Mouse (Mus musculus) liver, adult 2 months (tissue): ENCODE measurements around the gene Fbxo27. TPM values are rescaled to one million over a fixed set of nuclear protein-coding genes. Genes with fewer than 3 reads are reported as not detected.
A peak's percentile ranks its signal among the peaks of the same experiment; 100 is the strongest.

Experiments
- DNase-seq: peaks from one replicate; pipeline ENCODE4 v3.0.0-alpha.2; 2011; ENCODE audit warnings: low read depth, low spot score; ENCODE audit errors: extremely low read depth
- H3K27ac ChIP-seq: fragments of 200-500 bp; replicated peaks from 2 replicates; pipeline ENCODE4 v1.5.1; 2012; ENCODE audit warnings: low read depth, mild to moderate bottlenecking, control low read depth, inconsistent platforms, low read length; ENCODE audit not compliant: insufficient read depth
- H3K27me3 ChIP-seq: fragments of 200-500 bp; 2 replicates; pipeline ENCODE4 v1.6.1; 2012; ENCODE audit warnings: mild to moderate bottlenecking, moderate library complexity, low read length, inconsistent platforms; ENCODE audit not compliant: control insufficient read depth, insufficient read depth
- H3K36me3 ChIP-seq: fragments of 200-500 bp; 2 replicates; pipeline ENCODE4 v1.6.1; 2012; ENCODE audit warnings: low read length, inconsistent platforms; ENCODE audit not compliant: control insufficient read depth, insufficient read depth
- H3K4me1 ChIP-seq: fragments of 200-500 bp; 2 replicates; pipeline ENCODE4 v1.6.1; 2011; ENCODE audit warnings: low read length; ENCODE audit not compliant: control insufficient read depth, insufficient read depth
- H3K4me3 ChIP-seq: fragments of 200-500 bp; 2 replicates; pipeline ENCODE4 v1.5.1; 2011; ENCODE audit warnings: low read depth, mild to moderate bottlenecking, control low read depth, low read length, moderate library complexity; ENCODE audit not compliant: insufficient read depth
- H3K79me2 ChIP-seq: fragments of 200-500 bp; 2 replicates; pipeline ENCODE4 v1.6.1; 2012; ENCODE audit warnings: inconsistent platforms, mild to moderate bottlenecking, low read length, moderate library complexity; ENCODE audit not compliant: control insufficient read depth, insufficient read depth
- H3K9ac ChIP-seq: fragments of 200-500 bp; 2 replicates; pipeline ENCODE4 v1.6.1; 2012; ENCODE audit warnings: low read depth, mild to moderate bottlenecking, control low read depth, inconsistent platforms, low read length
- CTCF ChIP-seq: fragments of 200-500 bp; IDR thresholded peaks from 2 replicates; pipeline ENCODE4 v1.5.1; 2011; ENCODE audit warnings: low read depth, low read length, control low read depth
- POLR2A ChIP-seq: fragments of 200-500 bp; IDR thresholded peaks from 2 replicates; pipeline ENCODE4 v1.6.1; 2011; ENCODE audit warnings: low read length, control low read depth; ENCODE audit not compliant: insufficient read depth; ENCODE audit errors: extremely low read depth
- WGBS: fragments of 180-500 bp; shearing (Covaris S2); methylation state at CpG from one replicate; pipeline ENCODE4 v1.1.7; 2018; 5-methylcytosine and 5-hydroxymethylcytosine counted together
- polyA plus RNA-seq: library from polyadenylated mRNA; depleted of rRNA; stranded (reverse); fragments of >200 nt; gene quantifications from 2 replicates; pipeline ENCODE4 v1.2.3, GENCODE M21; 2012
- total RNA-seq: library from RNA; depleted of rRNA; stranded (reverse); fragments of >200 nt; gene quantifications from 2 replicates; pipeline ENCODE4 v1.2.3, GENCODE M21; 2014

Fbxo27 gene
- total and polyA plus RNA-seq, 2 experiments = 0.16 TPM; not detected in 1

GRCm38 (mm10) chr7:28676811-28677541, 15.7 kb upstream of the Fbxo27 start:
- no peaks in the 10 kb centered on the region for H3K4me1 ChIP-seq
- no peak overlapping the region for H3K9ac ChIP-seq
- 79% methylated on average over 13 of the region's 13 CpGs for WGBS
- no peak for DNase-seq
- no peak overlapping the region for H3K27ac ChIP-seq
- no peaks in the 10 kb centered on the region for H3K36me3 ChIP-seq
- TF ChIP-seq CTCF = no peak
- no peak for TF ChIP-seq POLR2A
- H3K79me2 ChIP-seq = no peaks in the 10 kb centered on the region
- H3K4me3 ChIP-seq = no peak overlapping the region
- no peaks in the 10 kb centered on the region for H3K27me3 ChIP-seq

DNA sequence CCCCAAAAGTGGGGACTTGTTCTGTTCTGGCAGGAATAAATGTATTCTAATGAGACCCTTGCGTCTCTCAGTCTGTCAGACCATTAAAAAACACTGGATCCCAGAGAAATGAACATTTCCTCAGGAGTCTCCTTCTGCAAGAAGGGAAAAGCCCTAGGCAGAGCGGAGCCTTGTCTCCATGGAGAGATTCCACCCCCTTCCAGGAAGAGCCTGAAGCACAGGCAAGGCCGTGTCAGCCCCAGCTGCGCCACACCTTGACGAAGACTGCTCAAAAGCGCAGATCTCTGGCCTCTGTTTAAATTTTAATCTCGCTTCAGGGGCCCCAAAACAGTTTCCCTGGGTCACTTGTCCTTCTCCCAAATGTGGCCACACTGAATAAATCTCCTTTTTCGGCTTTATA, 15.0 kb upstream of the Fbxo27 start:
- Histone ChIP-seq H3K4me1 (no peaks in the 10 kb centered on the region), H3K4me3 (no peak overlapping the region), H3K36me3 (no peaks in the 10 kb centered on the region), H3K79me2 (no peaks in the 10 kb centered on the region), H3K27ac (no peak overlapping the region), H3K27me3 (no peaks in the 10 kb centered on the region), H3K9ac (no peak overlapping the region)
- DNase-seq = no peak
- WGBS = 91% methylated on average over 8 of the region's 8 CpGs
- no peak for TF ChIP-seq POLR2A
- no peak for TF ChIP-seq CTCF

DNA sequence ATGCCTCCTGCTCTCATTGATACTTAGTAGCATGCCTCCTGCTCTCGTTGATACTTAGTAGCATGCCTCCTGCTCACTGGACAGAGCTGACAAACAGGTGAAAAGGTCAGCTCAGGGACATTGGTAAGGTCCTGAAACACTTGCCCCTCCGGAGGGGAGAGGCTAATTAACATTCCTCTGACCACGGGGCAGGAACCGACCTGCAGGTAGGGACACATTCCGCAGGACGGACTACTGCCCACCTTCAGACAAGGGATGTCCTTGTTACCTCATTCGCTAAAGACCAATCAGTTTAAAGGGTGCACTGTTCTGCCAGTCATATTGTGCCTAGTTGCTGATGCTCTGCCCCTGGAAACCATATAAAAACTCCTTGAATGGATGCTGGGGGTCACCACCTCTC, 1.6 kb upstream of the Fbxo27 start:
- no peaks in the 10 kb centered on the region for H3K4me1 ChIP-seq
- no peak for DNase-seq
- WGBS = 58% methylated on average over 7 of the region's 7 CpGs
- H3K9ac ChIP-seq = no peak overlapping the region
- no peak overlapping the region for H3K4me3 ChIP-seq
- peaks cover 9% of the 10 kb centered on the region for H3K27me3 ChIP-seq
- no peaks in the 10 kb centered on the region for H3K79me2 ChIP-seq
- no peak for TF ChIP-seq POLR2A
- no peak for TF ChIP-seq CTCF
- no peaks in the 10 kb centered on the region for H3K36me3 ChIP-seq
- no peak overlapping the region for H3K27ac ChIP-seq

DNA sequence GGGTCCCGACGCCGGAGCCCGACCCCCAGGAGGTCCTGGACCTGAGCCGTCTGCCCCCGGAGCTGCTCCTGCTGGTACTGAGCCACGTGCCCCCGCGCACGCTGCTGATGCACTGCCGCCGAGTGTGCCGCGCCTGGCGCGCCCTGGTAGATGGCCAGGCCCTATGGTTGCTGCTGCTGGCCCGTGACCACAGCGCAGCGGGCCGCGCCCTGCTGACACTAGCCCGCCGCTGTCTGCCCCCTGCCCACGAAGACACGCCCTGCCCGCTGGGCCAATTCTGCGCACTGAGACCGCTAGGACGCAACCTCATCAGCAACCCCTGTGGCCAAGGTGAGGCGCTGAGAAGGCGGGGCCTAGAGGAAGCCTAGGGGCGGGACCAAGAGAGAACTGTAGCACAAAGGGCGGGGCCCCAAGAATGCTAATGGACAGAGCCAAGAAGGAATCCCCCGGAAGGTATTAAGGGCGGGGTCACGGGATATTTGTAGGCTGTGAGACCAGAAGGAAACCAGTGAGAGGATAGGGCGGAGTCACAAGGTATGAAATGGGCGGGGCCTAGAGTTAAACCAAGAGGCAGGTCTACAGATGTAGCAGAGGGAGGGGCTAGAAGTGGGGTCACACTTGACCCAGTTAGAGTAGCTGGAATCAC, 795 bp downstream of the Fbxo27 start:
- 2% methylated on average over 38 of the region's 38 CpGs for WGBS
- H3K4me1 ChIP-seq = no peaks in the 10 kb centered on the region
- peaks cover 9% of the 10 kb centered on the region for H3K27me3 ChIP-seq
- H3K9ac ChIP-seq = peak overlapping the region; percentile 45
- peak overlapping the region; percentile 55; the same call in 1 of the 2 replicates for H3K4me3 ChIP-seq
- H3K27ac ChIP-seq = no peak overlapping the region
- no peak for DNase-seq
- TF ChIP-seq POLR2A (no peak), CTCF (no peak)
- no peaks in the 10 kb centered on the region for H3K79me2 ChIP-seq
- no peaks in the 10 kb centered on the region for H3K36me3 ChIP-seq

- 17% methylated on average over 14 of the region's 14 CpGs for WGBS
- Histone ChIP-seq H3K27me3 (peaks cover 9% of the 10 kb centered on the region), H3K4me1 (no peaks in the 10 kb centered on the region), H3K79me2 (no peaks in the 10 kb centered on the region), H3K27ac (no peak overlapping the region), H3K36me3 (no peaks in the 10 kb centered on the region), H3K9ac (no peak overlapping the region), H3K4me3 (no peak overlapping the region)
- DNase-seq = no peak
- TF ChIP-seq POLR2A (no peak), CTCF (no peak)
Measured at GRCm38 (mm10) chr7:28694423-28694822, 1.8 kb downstream of the Fbxo27 start.

GRCm38 (mm10) chr7:28694966-28695511, 2.4 kb downstream of the Fbxo27 start:
- H3K27ac ChIP-seq = no peak overlapping the region
- H3K4me3 ChIP-seq = no peak overlapping the region
- H3K9ac ChIP-seq = no peak overlapping the region
- DNase-seq = no peak
- H3K79me2 ChIP-seq = no peaks in the 10 kb centered on the region
- 57% methylated on average over 8 of the region's 8 CpGs for WGBS
- TF ChIP-seq CTCF (no peak), POLR2A (no peak)
- no peaks in the 10 kb centered on the region for H3K36me3 ChIP-seq
- no peaks in the 10 kb centered on the region for H3K4me1 ChIP-seq
- H3K27me3 ChIP-seq = peaks cover 9% of the 10 kb centered on the region
